Mouse (Mus musculus): ENCODE data around the gene Fam13a. TPM values are rescaled to one million over a fixed set of nuclear protein-coding genes. Genes with fewer than 3 reads are reported as not detected.

The Fam13a gene
- polyA plus RNA-seq, 1 experiment from 2014 or later = 10.5 TPM

GRCm38 (mm10) chr6:59010792-59011191 is 13.6 kb downstream of the Fam13a start:
- no peak for ATAC-seq (ENCODE audit: low FRiP score, low TSS enrichment)
- Histone ChIP-seq H3K9me3 (ENCODE audit: low read length) (no peaks in the 10 kb centered on the region), H3K27me3 (ENCODE audit: insufficient read depth, low read length) (no peaks in the 10 kb centered on the region), H3K4me3 (ENCODE audit: low read length) (no peak overlapping the region), H3K4me2 (replicated peaks; ENCODE audit: low read depth, low read length) (no peak overlapping the region), H3K27ac (ENCODE audit: low read length) (no peak overlapping the region), H3K9ac (replicated peaks; ENCODE audit: low read length) (no peak overlapping the region), H3K4me1 (ENCODE audit: insufficient read depth, low read length) (no peaks in the 10 kb centered on the region), H3K36me3 (ENCODE audit: insufficient read depth, low read length) (no peaks in the 10 kb centered on the region)
- WGBS = 86% methylated on average over 3 of the region's 3 CpGs

GRCm38 (mm10) chr6:59004630-59005029 is 19.7 kb downstream of the Fam13a start:
- Histone ChIP-seq H3K27me3 (ENCODE audit: insufficient read depth, low read length) (no peaks in the 10 kb centered on the region), H3K9ac (replicated peaks; ENCODE audit: low read length) (no peak overlapping the region), H3K4me2 (replicated peaks; ENCODE audit: low read depth, low read length) (no peak overlapping the region), H3K9me3 (ENCODE audit: low read length) (no peaks in the 10 kb centered on the region), H3K27ac (ENCODE audit: low read length) (no peak overlapping the region), H3K4me1 (ENCODE audit: insufficient read depth, low read length) (no peaks in the 10 kb centered on the region), H3K36me3 (ENCODE audit: insufficient read depth, low read length) (no peaks in the 10 kb centered on the region), H3K4me3 (ENCODE audit: low read length) (no peak overlapping the region)
- WGBS = 80% methylated on average over 5 of the region's 5 CpGs
- ATAC-seq (ENCODE audit: low FRiP score, low TSS enrichment) = no peak

DNA sequence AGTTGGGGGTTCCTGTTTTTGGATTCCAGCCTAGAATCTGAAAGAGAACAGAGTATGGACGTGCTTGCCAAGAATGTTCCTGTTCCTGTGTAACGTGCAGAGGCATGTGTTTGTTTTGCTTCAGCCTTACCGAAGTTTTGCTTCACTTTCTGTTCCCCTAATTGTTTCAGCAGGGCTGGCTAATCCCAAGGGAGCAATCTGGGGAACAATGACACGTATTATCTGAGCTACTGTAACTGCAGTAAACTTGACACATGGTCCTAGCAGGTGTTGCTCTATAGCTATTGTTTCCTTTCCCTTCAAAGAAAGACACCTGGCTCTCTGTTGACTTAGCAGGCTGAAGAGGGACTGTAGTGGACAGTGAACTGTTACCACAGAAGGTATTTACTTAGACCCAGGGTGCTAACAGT is 25.3 kb downstream of the Fam13a start:
- H3K9ac ChIP-seq (replicated peaks; ENCODE audit: low read length) = no peak overlapping the region
- H3K4me1 ChIP-seq (ENCODE audit: insufficient read depth, low read length) = peaks cover 14% of the 10 kb centered on the region
- 14% methylated on average over 4 of the region's 4 CpGs for WGBS
- H3K27me3 ChIP-seq (ENCODE audit: insufficient read depth, low read length) = no peaks in the 10 kb centered on the region
- H3K4me2 ChIP-seq (replicated peaks; ENCODE audit: low read depth, low read length) = no peak overlapping the region
- no peak overlapping the region for H3K4me3 ChIP-seq (ENCODE audit: low read length)
- H3K27ac ChIP-seq (ENCODE audit: low read length) = peak overlapping the region; percentile 40; the same call in 1 of the 2 replicates
- H3K36me3 ChIP-seq (ENCODE audit: insufficient read depth, low read length) = no peaks in the 10 kb centered on the region
- no peaks in the 10 kb centered on the region for H3K9me3 ChIP-seq (ENCODE audit: low read length)
- ATAC-seq (ENCODE audit: low FRiP score, low TSS enrichment) = peak; percentile 69; the same call in 1 of the 2 replicates

DNA sequence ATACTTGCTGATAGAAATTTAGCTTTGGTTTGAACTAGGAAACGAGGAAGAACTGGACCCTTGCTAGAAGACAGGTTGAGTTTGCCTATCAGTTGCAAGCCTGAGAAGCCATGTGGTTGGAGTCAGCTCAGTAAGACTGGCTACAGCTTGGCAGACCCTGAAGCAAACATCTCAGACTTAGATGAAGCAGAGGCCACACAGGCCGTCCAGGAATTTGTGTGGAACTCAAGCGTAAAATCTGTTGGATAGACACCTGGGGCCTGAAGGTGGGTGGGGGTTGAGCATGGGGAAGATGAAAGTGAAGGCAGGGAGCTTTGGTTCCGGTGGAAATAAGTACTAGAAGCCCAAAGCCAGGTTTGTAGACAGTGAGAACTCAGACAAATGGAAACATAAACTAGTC is 25.8 kb downstream of the Fam13a start:
- Histone ChIP-seq H3K4me2 (replicated peaks; ENCODE audit: low read depth, low read length) (no peak overlapping the region), H3K36me3 (ENCODE audit: insufficient read depth, low read length) (no peaks in the 10 kb centered on the region), H3K4me3 (ENCODE audit: low read length) (no peak overlapping the region), H3K4me1 (ENCODE audit: insufficient read depth, low read length) (peaks cover 14% of the 10 kb centered on the region), H3K27me3 (ENCODE audit: insufficient read depth, low read length) (no peaks in the 10 kb centered on the region), H3K27ac (ENCODE audit: low read length) (peak overlapping the region; percentile 40; the same call in 1 of the 2 replicates), H3K9ac (replicated peaks; ENCODE audit: low read length) (no peak overlapping the region), H3K9me3 (ENCODE audit: low read length) (no peaks in the 10 kb centered on the region)
- peak; percentile 70; the same call in 1 of the 2 replicates for ATAC-seq (ENCODE audit: low FRiP score, low TSS enrichment)
- WGBS = 40% methylated on average over 4 of the region's 4 CpGs

DNA sequence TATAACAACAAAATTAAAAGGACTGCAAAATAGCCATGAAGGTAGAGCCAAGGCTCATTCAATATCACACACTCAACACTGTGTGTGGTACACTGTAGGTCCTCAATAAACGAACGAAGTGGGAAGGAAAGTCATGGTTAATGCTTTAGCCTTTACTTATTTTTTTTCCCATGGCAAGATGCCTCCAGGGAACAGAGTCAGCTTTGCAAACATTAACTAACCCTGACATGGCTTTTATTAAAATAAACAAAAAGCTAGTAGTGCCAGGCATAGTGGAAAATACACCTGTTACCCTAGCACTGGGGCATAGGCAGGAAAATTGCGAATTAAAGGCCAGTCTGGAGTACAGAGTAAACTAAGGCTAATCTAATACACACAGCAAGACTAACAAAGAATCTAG is 35.2 kb downstream of the Fam13a start:
- Histone ChIP-seq H3K4me3 (ENCODE audit: low read length) (no peak overlapping the region), H3K36me3 (ENCODE audit: insufficient read depth, low read length) (no peaks in the 10 kb centered on the region), H3K9ac (replicated peaks; ENCODE audit: low read length) (no peak overlapping the region), H3K9me3 (ENCODE audit: low read length) (no peaks in the 10 kb centered on the region), H3K27ac (ENCODE audit: low read length) (no peak overlapping the region), H3K4me2 (replicated peaks; ENCODE audit: low read depth, low read length) (no peak overlapping the region), H3K27me3 (ENCODE audit: insufficient read depth, low read length) (no peaks in the 10 kb centered on the region), H3K4me1 (ENCODE audit: insufficient read depth, low read length) (no peaks in the 10 kb centered on the region; the same call in 1 of the 2 replicates)
- WGBS = 64% methylated on average over 3 of the region's 3 CpGs
- peak; percentile 67 for ATAC-seq (ENCODE audit: low FRiP score, low TSS enrichment)

DNA sequence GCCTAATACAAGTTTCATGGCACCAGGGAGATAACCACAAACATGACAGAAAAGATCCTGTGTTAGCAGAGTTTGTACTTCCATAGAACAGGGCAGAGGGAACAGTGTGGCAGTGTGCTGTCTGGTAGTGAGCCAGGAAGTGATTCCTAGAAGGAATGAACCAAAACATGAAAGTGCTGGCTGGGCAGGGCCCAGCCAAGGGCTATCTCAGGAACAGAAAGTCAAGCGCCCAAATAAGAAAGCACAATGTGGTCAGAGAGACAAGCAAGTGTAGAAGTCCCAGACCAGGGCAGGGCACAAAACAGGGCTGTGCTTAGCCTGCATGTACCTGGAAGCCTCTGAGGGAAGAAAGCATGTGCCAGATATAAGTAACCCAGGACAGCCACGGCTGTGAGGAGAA is 35.6 kb downstream of the Fam13a start:
- Histone ChIP-seq H3K9ac (replicated peaks; ENCODE audit: low read length) (no peak overlapping the region), H3K4me1 (ENCODE audit: insufficient read depth, low read length) (no peaks in the 10 kb centered on the region; the same call in 1 of the 2 replicates), H3K27ac (ENCODE audit: low read length) (no peak overlapping the region), H3K27me3 (ENCODE audit: insufficient read depth, low read length) (no peaks in the 10 kb centered on the region), H3K4me3 (ENCODE audit: low read length) (no peak overlapping the region), H3K4me2 (replicated peaks; ENCODE audit: low read depth, low read length) (no peak overlapping the region), H3K36me3 (ENCODE audit: insufficient read depth, low read length) (no peaks in the 10 kb centered on the region), H3K9me3 (ENCODE audit: low read length) (no peaks in the 10 kb centered on the region)
- WGBS = 80% methylated on average over 2 of the region's 2 CpGs
- peak; percentile 23; the same call in 1 of the 2 replicates for ATAC-seq (ENCODE audit: low FRiP score, low TSS enrichment)

DNA sequence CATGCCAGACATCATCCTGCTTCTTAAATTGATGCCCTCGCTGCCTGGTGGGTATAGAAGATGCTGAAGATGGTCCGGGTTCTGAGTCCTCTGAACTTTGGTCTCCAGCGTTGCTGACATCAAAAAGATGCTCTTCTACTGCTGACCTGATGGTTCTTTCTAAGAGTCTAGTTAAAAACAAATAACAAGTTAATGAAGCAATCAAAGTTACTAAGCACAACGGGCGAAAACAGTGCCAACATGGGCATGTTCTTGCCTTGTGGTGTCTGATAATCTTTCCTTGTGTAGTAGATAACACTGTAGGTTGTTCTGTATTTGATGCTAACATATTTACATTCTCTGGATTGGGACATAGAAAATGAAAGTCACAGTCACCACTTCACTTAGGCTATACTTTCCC is 37.2 kb downstream of the Fam13a start:
- H3K27ac ChIP-seq (ENCODE audit: low read length) = no peak overlapping the region
- WGBS = 90% methylated on average over 5 of the region's 5 CpGs
- H3K9me3 ChIP-seq (ENCODE audit: low read length) = no peaks in the 10 kb centered on the region
- no peak for ATAC-seq (ENCODE audit: low FRiP score, low TSS enrichment)
- H3K4me2 ChIP-seq (replicated peaks; ENCODE audit: low read depth, low read length) = no peak overlapping the region
- no peaks in the 10 kb centered on the region for H3K27me3 ChIP-seq (ENCODE audit: insufficient read depth, low read length)
- H3K4me1 ChIP-seq (ENCODE audit: insufficient read depth, low read length) = no peaks in the 10 kb centered on the region; the same call in 1 of the 2 replicates
- no peak overlapping the region for H3K9ac ChIP-seq (replicated peaks; ENCODE audit: low read length)
- no peak overlapping the region for H3K4me3 ChIP-seq (ENCODE audit: low read length)
- no peaks in the 10 kb centered on the region for H3K36me3 ChIP-seq (ENCODE audit: insufficient read depth, low read length)

- Histone ChIP-seq H3K4me1 (ENCODE audit: insufficient read depth, low read length) (no peaks in the 10 kb centered on the region; the same call in 1 of the 2 replicates), H3K27ac (ENCODE audit: low read length) (no peak overlapping the region), H3K9me3 (ENCODE audit: low read length) (no peaks in the 10 kb centered on the region), H3K4me3 (ENCODE audit: low read length) (no peak overlapping the region), H3K36me3 (ENCODE audit: insufficient read depth, low read length) (no peaks in the 10 kb centered on the region), H3K4me2 (replicated peaks; ENCODE audit: low read depth, low read length) (no peak overlapping the region), H3K27me3 (ENCODE audit: insufficient read depth, low read length) (no peaks in the 10 kb centered on the region), H3K9ac (replicated peaks; ENCODE audit: low read length) (no peak overlapping the region)
- ATAC-seq (ENCODE audit: low FRiP score, low TSS enrichment) = no peak
- 86% methylated on average over 8 of the region's 8 CpGs for WGBS
Observed at GRCm38 (mm10) chr6:58985186-58985585, 39.2 kb downstream of the Fam13a start.

- Histone ChIP-seq H3K27me3 (ENCODE audit: insufficient read depth, low read length) (no peaks in the 10 kb centered on the region), H3K36me3 (ENCODE audit: insufficient read depth, low read length) (no peaks in the 10 kb centered on the region), H3K4me3 (ENCODE audit: low read length) (no peak overlapping the region), H3K27ac (ENCODE audit: low read length) (no peak overlapping the region), H3K9ac (replicated peaks; ENCODE audit: low read length) (no peak overlapping the region), H3K4me1 (ENCODE audit: insufficient read depth, low read length) (no peaks in the 10 kb centered on the region), H3K9me3 (ENCODE audit: low read length) (no peaks in the 10 kb centered on the region), H3K4me2 (replicated peaks; ENCODE audit: low read depth, low read length) (no peak overlapping the region)
- ATAC-seq (ENCODE audit: low FRiP score, low TSS enrichment) = no peak
- WGBS = 36% methylated on average over 2 of the region's 2 CpGs
Observed at GRCm38 (mm10) chr6:58975249-58975648, 49.1 kb downstream of the Fam13a start.

GRCm38 (mm10) chr6:58974428-58974827 is 49.9 kb downstream of the Fam13a start:
- Histone ChIP-seq H3K9me3 (ENCODE audit: low read length) (no peaks in the 10 kb centered on the region), H3K4me3 (ENCODE audit: low read length) (no peak overlapping the region), H3K4me1 (ENCODE audit: insufficient read depth, low read length) (no peaks in the 10 kb centered on the region), H3K9ac (replicated peaks; ENCODE audit: low read length) (no peak overlapping the region), H3K27me3 (ENCODE audit: insufficient read depth, low read length) (no peaks in the 10 kb centered on the region), H3K4me2 (replicated peaks; ENCODE audit: low read depth, low read length) (no peak overlapping the region), H3K27ac (ENCODE audit: low read length) (no peak overlapping the region), H3K36me3 (ENCODE audit: insufficient read depth, low read length) (no peaks in the 10 kb centered on the region)
- WGBS = 49% methylated on average over 2 of the region's 2 CpGs
- ATAC-seq (ENCODE audit: low FRiP score, low TSS enrichment) = no peak
